In genomic region chr11:99110370-99111110, GRCm38 (mm10) we compare ENCODE assay signal across 12 mouse cellular contexts. TPM values are rescaled to one million over a fixed set of nuclear protein-coding genes. Genes with fewer than 3 reads are reported as not detected.
DNase-seq lines count a peak whose midpoint lies in the region; ATAC-seq and TF ChIP-seq lines count a peak whose summit lies in the region.
"Had no signal": no experiment of that assay in that cellular context is flagged by ENCODE, and none has a peak within 500 bp of the region (broad histone marks: within the 10 kb centered on the region; RNA-seq: fewer than 3 reads in every experiment).

No protein-coding gene starts in this region.

- no peak overlapping the region for H3K9ac ChIP-seq in heart, adult 2 months (ENCODE audit: low read depth, low read length)
- H3K9ac ChIP-seq: embryonic facial prominence, embryonic 15.5 days; hindbrain, embryonic 15.5 days; midbrain, embryonic 12.5 days had no signal

- H3K79me2 ChIP-seq in heart, adult 2 months (replicated peaks; ENCODE audit: control insufficient read depth, insufficient read depth, low read length): no peaks in the 10 kb centered on the region

- H3K27me3 ChIP-seq in heart, adult 2 months (ENCODE audit: control insufficient read depth, insufficient read depth, low read length): no peaks in the 10 kb centered on the region
- H3K27me3 ChIP-seq in spleen, adult 2 months (ENCODE audit: control insufficient read depth, insufficient read depth, low read length): no peaks in the 10 kb centered on the region
- no peaks in the 10 kb centered on the region for H3K27me3 ChIP-seq in splenic B cell, adult 2 months (ENCODE audit: control insufficient read depth, insufficient read depth, low read length, poor library complexity, severe bottlenecking)
- H3K27me3 ChIP-seq: embryonic facial prominence, embryonic 15.5 days; hindbrain, embryonic 15.5 days had no signal

- 0 out of 2 replicates have a peak, but pooled peaks have one; percentile 19 for ATAC-seq in common myeloid progenitor, adult 5-6 weeks (replicated peaks; ENCODE audit: low read depth, poor library complexity, severe bottlenecking)

- no peaks in the 10 kb centered on the region for H3K36me3 ChIP-seq in heart, adult 2 months (ENCODE audit: control insufficient read depth, insufficient read depth, low read length)
- no peaks in the 10 kb centered on the region for H3K36me3 ChIP-seq in spleen, adult 2 months (ENCODE audit: control insufficient read depth, insufficient read depth, low read length)
- H3K36me3 ChIP-seq in splenic B cell, adult 2 months (ENCODE audit: control insufficient read depth, insufficient read depth, low read length, poor library complexity, severe bottlenecking): no peaks in the 10 kb centered on the region
- H3K36me3 ChIP-seq: embryonic facial prominence, embryonic 15.5 days; hindbrain, embryonic 15.5 days; midbrain, embryonic 12.5 days had no signal

- peak; percentile 53 for TF ChIP-seq CTCF in heart, adult 2 months (IDR thresholded peaks at IDR 0.05)
- peak; percentile 16; the same call in 1 of the 2 replicates for TF ChIP-seq CTCF in spleen, adult 2 months (IDR thresholded peaks at IDR 0.05; ENCODE audit: extremely low read depth, insufficient read depth, insufficient read length, insufficient replicate concordance)

- no peak for TF ChIP-seq POLR2A in heart, adult 2 months (IDR thresholded peaks at IDR 0.05; ENCODE audit: insufficient read depth, low read depth, low read length)
- no peak for TF ChIP-seq POLR2A in spleen, adult 2 months (IDR thresholded peaks at IDR 0.05; ENCODE audit: low read depth, low read length)

- DNase-seq in heart, adult 2 months: no peak
- DNase-seq in heart, postnatal 10 days: no peak
- no peak for DNase-seq in spleen, adult 2 months (ENCODE audit: low read depth in 1 of 2, low spot score in 2 of 2)
- no peak for DNase-seq in spleen, postnatal 36 days (ENCODE audit: low spot score in 2 of 2)
- peak; percentile 43 for DNase-seq in splenic B cell, adult 2 months (ENCODE audit: low read depth, low spot score)
- DNase-seq in ovary, postnatal 10 days (ENCODE audit: low spot score): no peak
- DNase-seq in neural tube, embryonic 10.5 days (ENCODE audit: extremely low spot score, low spot score): no peak

- TF ChIP-seq EP300 in heart, adult 2 months (IDR thresholded peaks at IDR 0.05; ENCODE audit: insufficient read depth, low read depth, low read length): no peak

- intact Hi-C loops in heart, adult 2 months (cut with DNase I): no loop called here
- intact Hi-C loops in heart, postnatal 10 days (cut with DNase I): no loop called here

- 87% methylated on average over 15 of the region's 15 CpGs for WGBS in heart, adult 2 months
- 90% methylated on average over 15 of the region's 15 CpGs for WGBS in spleen, adult 2 months

- no peak overlapping the region for H3K27ac ChIP-seq in heart, adult 2 months
- no peak overlapping the region for H3K27ac ChIP-seq in spleen, adult 2 months (ENCODE audit: insufficient read depth, low read length)
- H3K27ac ChIP-seq: hindbrain, embryonic 15.5 days; midbrain, embryonic 12.5 days had no signal

- no peaks in the 10 kb centered on the region for H3K4me1 ChIP-seq in heart, adult 2 months (ENCODE audit: control insufficient read depth, insufficient read depth, low read length)
- H3K4me1 ChIP-seq in spleen, adult 2 months (ENCODE audit: control insufficient read depth, insufficient read depth, insufficient read length): peaks cover 8% of the 10 kb centered on the region; the same call in 1 of the 2 replicates

- no peak overlapping the region for H3K4me3 ChIP-seq in heart, adult 2 months
- no peak overlapping the region for H3K4me3 ChIP-seq in spleen, adult 2 months (ENCODE audit: extremely low read depth, insufficient read depth, insufficient read length)
- H3K4me3 ChIP-seq: embryonic facial prominence, embryonic 15.5 days; hindbrain, embryonic 15.5 days; midbrain, embryonic 12.5 days had no signal

RNA-seq across cellular contexts. Expression of gene Tns4, which starts 21.4 kb away (rescaled TPM):
- total RNA-seq in heart, adult 2 months (2021): under 1 TPM; 0.16 to 0.23 TPM
- polyA plus RNA-seq in heart, adult 2 months (2012; rRNA removed): 0.49 and 1.1 TPM in 2 replicates
- under 1 TPM; 0.12 TPM for total RNA-seq in heart, postnatal 10 days (2021)
- 1.3 and 2.2 TPM in 2 replicates for polyA plus RNA-seq in spleen, adult 2 months (2012; rRNA removed)
- total RNA-seq in common myeloid progenitor, adult 5-6 weeks (2017): 0.68 and 1.0 TPM in 2 replicates
- total RNA-seq: left cerebral cortex, postnatal 4 days had no signal

RNA-seq across cellular contexts. Expression of gene Ccr7, which starts 44.3 kb away (rescaled TPM):
- total RNA-seq in heart, adult 2 months (2021): under 1 TPM; 0.29 to 0.59 TPM
- polyA plus RNA-seq in heart, adult 2 months (2012; rRNA removed): 2.6 and 2.7 TPM in 2 replicates
- total RNA-seq in heart, postnatal 10 days (2021): under 1 TPM; 0.42 to 0.62 TPM
- polyA plus RNA-seq in spleen, adult 2 months (2012; rRNA removed): 135 and 194 TPM in 2 replicates
- not detected in 2 replicates for total RNA-seq in common myeloid progenitor, adult 5-6 weeks (2017)
- total RNA-seq: left cerebral cortex, postnatal 4 days had no signal
